Mouse (Mus musculus): ENCODE results near the gene Cntnap5c. TPM values are rescaled to one million over a fixed set of nuclear protein-coding genes. Genes with fewer than 3 reads are reported as not detected.

The Cntnap5c gene
- polyA plus RNA-seq (2015; fragmentation: Nextera tagmentation; extraction: Ambion mirVana) = not detected in 2 replicates

DNA sequence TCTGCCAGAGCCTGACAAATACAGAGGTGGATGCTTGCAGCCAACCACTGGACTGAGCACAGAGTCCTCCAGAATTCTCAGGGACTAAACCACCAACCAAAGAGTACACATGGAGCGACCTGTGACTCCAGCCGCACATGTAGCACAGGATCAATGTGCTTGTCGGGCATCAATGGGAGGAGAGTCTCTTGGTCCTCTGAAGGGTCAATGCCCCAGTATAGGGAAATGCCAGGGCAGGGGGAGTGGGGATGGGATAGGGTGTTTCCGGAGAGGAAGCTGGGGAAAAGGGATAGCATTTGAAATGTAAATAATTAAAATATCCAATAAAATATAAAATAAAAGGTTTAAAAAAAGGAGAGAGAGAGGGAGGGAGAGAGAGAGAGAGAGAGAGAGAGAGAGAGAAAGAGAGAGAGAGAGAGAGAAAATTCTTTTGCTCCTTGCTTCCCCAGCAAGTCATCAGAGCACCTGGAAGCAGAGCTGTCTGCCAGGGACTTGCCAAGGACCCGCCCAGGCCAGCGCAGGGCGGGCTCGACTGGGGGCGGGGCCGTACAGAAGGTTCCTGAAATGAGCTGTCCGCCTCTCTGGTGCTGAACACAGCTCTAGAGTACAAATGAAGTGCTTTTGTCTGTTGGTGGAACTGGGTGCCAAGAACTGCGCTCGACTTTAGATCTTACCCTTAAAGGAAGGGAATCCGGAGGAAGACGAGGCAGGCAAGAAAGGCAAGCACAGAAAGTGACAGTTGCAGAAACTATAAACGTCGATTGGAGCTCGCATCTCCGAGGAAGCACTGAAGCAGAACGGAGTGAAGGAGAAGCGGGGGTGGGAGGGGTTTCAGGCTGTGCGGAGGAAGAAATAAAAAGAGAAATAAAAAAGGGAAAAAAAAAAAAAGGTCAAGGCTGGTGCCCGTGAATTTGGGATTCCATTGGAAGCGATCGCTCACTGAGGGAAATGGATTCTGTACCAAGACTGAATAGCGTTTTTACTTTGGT is at the start of gene Cntnap5c:
TSS of gene Cntnap5c (plus strand) at position 949 of the 989 bp plus-strand sequence.
- Histone ChIP-seq H3K27me3 (replicated peaks) (no peaks in the 10 kb centered on the region), H3K9me3 (no peaks in the 10 kb centered on the region), H3K4me2 (replicated peaks) (no peak within 1 kb of the TSS), H3K9ac (no peak within 1 kb of the TSS), H3K36me3 (no peaks in the 10 kb centered on the region), H3K27ac (no peak within 1 kb of the TSS), H3K4me3 (replicated peaks) (no peak within 1 kb of the TSS), H3K4me1 (replicated peaks) (no peaks in the 10 kb centered on the region)
- WGBS = 19% methylated on average over 26 of the region's 26 CpGs
- ATAC-seq = peak; percentile 98

DNA sequence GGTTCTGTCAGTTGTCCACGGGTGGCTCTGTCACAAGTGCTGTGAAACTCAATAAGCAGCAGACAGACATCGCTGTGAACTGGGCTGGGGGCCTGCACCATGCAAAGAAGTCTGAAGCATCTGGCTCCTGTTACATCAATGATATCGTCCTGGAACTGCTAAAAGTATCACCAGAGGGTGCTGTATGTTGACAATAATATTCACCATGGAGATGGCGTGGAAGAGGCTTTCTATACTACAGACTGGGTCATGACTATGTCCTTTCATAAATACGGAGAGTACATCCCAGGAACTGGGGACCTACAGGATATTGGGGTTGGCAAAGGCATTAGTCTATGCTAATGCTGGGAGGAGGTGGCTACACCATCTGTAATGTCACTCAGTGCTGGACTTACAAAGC is 27.3 kb upstream of the Cntnap5c start, which contains the start of gene Gm21834:
TSS of gene Gm21834 (minus strand) at position 101 of the 400 bp plus-strand sequence.
- Histone ChIP-seq H3K4me1 (replicated peaks) (no peaks in the 10 kb centered on the region), H3K27ac (no peak within 1 kb of the TSS), H3K36me3 (no peaks in the 10 kb centered on the region), H3K4me3 (replicated peaks) (no peak within 1 kb of the TSS), H3K9ac (no peak within 1 kb of the TSS), H3K4me2 (replicated peaks) (no peak within 1 kb of the TSS), H3K27me3 (replicated peaks) (no peaks in the 10 kb centered on the region), H3K9me3 (no peaks in the 10 kb centered on the region)
- WGBS = 76% methylated on average over 5 of the region's 5 CpGs
- no peak for ATAC-seq

DNA sequence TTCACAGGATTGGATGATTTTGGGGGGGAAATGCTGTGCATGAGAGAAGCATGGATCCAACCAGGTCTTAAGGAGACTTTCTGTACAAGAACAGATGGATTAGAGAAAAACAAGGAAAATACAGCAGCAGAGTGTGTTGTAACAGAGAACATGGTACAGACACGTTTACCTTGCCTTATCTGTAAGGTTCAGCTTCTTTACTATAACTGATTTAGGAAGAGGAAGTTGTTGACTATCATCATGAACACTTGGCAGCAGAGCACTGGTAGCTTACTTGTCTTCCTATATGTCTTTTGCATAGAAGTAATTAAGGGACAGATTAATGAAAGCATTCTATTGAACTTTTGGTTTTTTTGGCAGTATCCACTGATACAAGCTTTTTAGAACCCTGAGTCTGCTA is 11.3 kb upstream of the Cntnap5c start:
- no peak overlapping the region for H3K9ac ChIP-seq
- 66% methylated on average over 1 of the region's 1 CpGs for WGBS
- no peaks in the 10 kb centered on the region for H3K9me3 ChIP-seq
- no peaks in the 10 kb centered on the region for H3K36me3 ChIP-seq
- no peak overlapping the region for H3K27ac ChIP-seq
- no peak overlapping the region for H3K4me3 ChIP-seq (replicated peaks)
- no peaks in the 10 kb centered on the region for H3K4me1 ChIP-seq (replicated peaks)
- no peak overlapping the region for H3K4me2 ChIP-seq (replicated peaks)
- no peaks in the 10 kb centered on the region for H3K27me3 ChIP-seq (replicated peaks)
- no peak for ATAC-seq

DNA sequence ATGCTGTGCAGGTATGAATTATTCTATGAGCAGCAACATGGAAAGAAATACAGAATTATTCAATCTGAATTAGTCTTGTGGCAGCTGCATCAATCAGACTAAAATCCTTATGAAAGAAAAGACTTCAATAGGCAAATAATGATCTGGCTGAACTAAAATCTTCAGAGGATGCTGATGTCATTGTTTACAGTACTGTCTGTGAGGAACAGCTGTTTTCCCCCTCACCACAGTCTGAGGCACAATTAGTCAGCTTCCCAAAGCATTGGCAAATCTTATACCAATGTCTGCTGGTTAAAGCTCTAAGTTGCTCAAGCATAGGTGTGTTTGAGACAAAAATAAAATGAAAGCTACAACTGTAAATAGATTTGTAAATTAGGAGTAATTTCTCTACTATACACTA is 2.1 kb upstream of the Cntnap5c start:
- H3K4me1 ChIP-seq (replicated peaks) = no peaks in the 10 kb centered on the region
- no peaks in the 10 kb centered on the region for H3K27me3 ChIP-seq (replicated peaks)
- no peak overlapping the region for H3K4me3 ChIP-seq (replicated peaks)
- H3K27ac ChIP-seq = no peak overlapping the region
- no peaks in the 10 kb centered on the region for H3K9me3 ChIP-seq
- no peaks in the 10 kb centered on the region for H3K36me3 ChIP-seq
- H3K4me2 ChIP-seq (replicated peaks) = no peak overlapping the region
- ATAC-seq = no peak
- H3K9ac ChIP-seq = no peak overlapping the region

DNA sequence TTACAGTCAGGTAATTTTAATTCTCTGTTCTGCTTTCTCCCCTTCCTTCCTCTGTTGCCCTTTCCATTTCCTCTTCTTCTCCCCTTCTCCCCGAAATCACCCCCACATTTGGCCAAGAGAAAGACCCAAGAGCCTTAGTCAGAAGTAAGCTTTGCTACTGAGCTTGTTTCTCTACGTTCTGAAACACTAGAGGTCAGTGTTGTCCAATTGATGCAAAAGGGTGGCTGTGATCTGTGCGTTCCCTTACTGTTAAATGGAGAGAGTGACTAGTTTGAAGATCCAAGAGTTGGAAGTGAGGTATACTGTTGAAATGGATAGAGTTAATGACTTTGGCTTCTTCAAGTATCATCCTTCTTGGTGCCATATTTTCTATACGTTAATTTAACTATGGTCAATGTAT is 1.5 kb downstream of the Cntnap5c start:
- no peaks in the 10 kb centered on the region for H3K4me1 ChIP-seq (replicated peaks)
- H3K9me3 ChIP-seq = no peaks in the 10 kb centered on the region
- ATAC-seq = no peak
- H3K4me2 ChIP-seq (replicated peaks) = no peak overlapping the region
- H3K9ac ChIP-seq = no peak overlapping the region
- H3K27me3 ChIP-seq (replicated peaks) = no peaks in the 10 kb centered on the region
- H3K4me3 ChIP-seq (replicated peaks) = no peak overlapping the region
- 18% methylated on average over 4 of the region's 4 CpGs for WGBS
- H3K36me3 ChIP-seq = no peaks in the 10 kb centered on the region
- H3K27ac ChIP-seq = no peak overlapping the region

DNA sequence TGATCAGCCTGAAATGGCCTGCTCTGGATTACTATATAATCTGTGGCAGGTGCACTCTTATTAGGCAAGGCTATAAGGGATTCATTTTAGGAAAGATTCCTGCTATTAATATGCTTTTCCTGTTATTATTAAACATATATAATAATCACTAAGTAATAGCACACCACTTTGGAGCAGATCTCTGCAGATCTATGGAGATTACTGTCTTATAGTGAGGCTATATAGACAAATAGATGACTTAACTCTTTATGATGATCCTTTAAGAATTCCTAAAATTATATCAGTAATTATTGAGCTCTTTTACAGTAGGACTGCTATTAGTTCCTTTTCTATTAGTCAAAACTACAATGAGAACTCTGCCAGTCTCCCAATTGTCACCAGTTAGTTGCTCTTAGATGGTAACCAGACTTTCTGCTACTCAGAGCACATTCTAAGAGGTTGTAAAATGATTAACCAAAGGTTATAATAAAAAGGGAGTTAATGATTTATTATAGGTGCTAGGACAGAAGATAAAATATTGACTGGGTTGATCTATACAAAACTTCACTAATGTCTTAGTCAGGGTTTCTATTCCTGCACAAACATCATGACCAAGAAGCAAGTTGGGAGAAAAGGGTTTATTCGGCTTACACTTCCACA is 18.9 kb downstream of the Cntnap5c start:
- Histone ChIP-seq H3K9me3 (no peaks in the 10 kb centered on the region; the same call in 1 of the 2 replicates), H3K4me3 (replicated peaks) (no peak overlapping the region), H3K4me2 (replicated peaks) (no peak overlapping the region), H3K9ac (no peak overlapping the region), H3K36me3 (no peaks in the 10 kb centered on the region), H3K27ac (no peak overlapping the region), H3K27me3 (replicated peaks) (no peaks in the 10 kb centered on the region), H3K4me1 (replicated peaks) (no peaks in the 10 kb centered on the region)
- WGBS = 61% methylated on average over 1 of the region's 1 CpGs
- peak; percentile 83 for ATAC-seq

DNA sequence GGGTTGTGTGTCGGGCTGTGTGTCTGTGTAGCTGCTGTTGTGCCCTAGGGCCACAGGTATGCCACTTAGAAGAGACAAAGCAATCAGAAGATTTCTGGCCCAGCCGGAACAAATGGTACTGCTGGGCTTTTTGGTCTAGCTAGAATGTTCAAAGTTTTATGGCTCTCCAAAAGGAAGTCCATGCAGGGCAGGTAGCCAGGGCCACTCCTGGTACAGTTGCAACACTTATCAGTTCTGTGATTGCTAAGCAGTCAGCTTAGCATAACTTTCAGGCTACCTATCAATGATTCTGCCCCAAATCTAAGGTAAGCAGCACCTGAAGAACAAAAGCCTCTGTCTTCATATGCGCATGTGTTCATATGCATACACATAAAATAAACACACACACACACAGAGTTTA is 26.0 kb downstream of the Cntnap5c start:
- Histone ChIP-seq H3K36me3 (no peaks in the 10 kb centered on the region), H3K27ac (peak overlapping the region; percentile 66), H3K4me3 (replicated peaks) (no peak overlapping the region), H3K9ac (no peak overlapping the region), H3K9me3 (no peaks in the 10 kb centered on the region), H3K27me3 (replicated peaks) (no peaks in the 10 kb centered on the region), H3K4me1 (replicated peaks) (no peaks in the 10 kb centered on the region), H3K4me2 (replicated peaks) (no peak overlapping the region)
- ATAC-seq = peak; percentile 80
- WGBS = 68% methylated on average over 3 of the region's 3 CpGs

DNA sequence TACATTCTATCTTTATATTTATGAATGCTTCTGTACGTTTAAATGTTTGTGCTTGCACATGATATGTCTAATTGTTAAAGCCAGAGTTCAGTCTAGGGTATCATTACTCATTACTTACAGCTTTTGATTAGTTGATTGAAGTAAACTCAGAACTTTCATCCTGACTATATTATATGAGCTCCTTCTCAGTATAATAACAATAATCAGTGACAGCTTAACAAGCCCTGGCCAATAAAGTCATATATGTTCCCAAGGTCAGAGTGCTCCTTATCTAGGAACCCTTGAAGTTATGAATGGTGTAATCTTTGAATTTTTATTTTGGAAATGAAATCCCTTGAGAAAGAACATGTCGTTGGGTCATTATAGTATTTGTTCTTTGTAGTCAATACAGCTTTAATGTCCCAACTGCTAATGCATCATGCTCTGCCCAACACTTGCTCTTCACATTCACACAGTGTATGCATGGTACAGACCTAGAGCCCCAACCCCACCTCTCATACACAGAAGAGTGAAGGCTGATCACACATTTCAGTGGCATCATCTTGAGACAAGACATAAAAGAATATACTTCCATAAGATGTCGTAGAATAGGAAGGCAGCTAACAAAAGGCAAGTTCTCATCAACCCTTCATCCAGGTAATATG is 27.4 kb downstream of the Cntnap5c start:
- ATAC-seq = peak; percentile 84
- Histone ChIP-seq H3K27ac (no peak overlapping the region), H3K27me3 (replicated peaks) (no peaks in the 10 kb centered on the region), H3K4me2 (replicated peaks) (no peak overlapping the region), H3K4me1 (replicated peaks) (no peaks in the 10 kb centered on the region), H3K9me3 (no peaks in the 10 kb centered on the region), H3K4me3 (replicated peaks) (no peak overlapping the region), H3K36me3 (no peaks in the 10 kb centered on the region), H3K9ac (no peak overlapping the region)
- 59% methylated on average over 3 of the region's 3 CpGs for WGBS

DNA sequence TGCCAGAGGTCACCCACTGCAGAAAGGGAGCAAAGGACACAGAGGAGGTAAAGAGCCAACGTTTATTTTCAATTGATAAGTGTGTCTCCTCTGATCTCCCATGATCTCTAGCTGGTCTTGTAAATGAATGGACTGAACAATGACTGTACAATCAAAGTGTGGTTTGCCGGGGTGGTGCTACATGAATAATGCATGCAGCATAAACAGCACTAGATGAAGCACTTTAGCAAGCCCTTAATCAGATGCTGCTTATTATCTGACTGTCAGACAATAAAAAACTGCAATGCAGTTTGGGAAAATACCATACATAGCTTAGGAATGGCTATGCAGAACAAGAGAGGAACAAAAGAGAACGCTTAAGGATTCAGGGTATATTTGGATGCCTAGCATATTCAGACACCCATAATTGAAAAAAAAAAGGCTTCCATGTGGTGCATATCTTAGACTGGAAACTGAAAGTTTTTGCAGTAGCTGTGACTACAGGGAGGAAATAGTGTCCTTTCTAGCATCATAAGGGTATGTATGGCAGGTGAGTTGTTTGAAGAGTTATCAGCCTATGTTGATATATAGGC is 30.1 kb downstream of the Cntnap5c start:
- H3K4me3 ChIP-seq (replicated peaks) = no peak overlapping the region
- no peaks in the 10 kb centered on the region for H3K27me3 ChIP-seq (replicated peaks)
- ATAC-seq = no peak
- WGBS = 64% methylated on average over 3 of the region's 3 CpGs
- no peaks in the 10 kb centered on the region for H3K4me1 ChIP-seq (replicated peaks)
- no peak overlapping the region for H3K9ac ChIP-seq
- H3K4me2 ChIP-seq (replicated peaks) = no peak overlapping the region
- no peaks in the 10 kb centered on the region for H3K9me3 ChIP-seq
- H3K27ac ChIP-seq = no peak overlapping the region
- no peaks in the 10 kb centered on the region for H3K36me3 ChIP-seq

DNA sequence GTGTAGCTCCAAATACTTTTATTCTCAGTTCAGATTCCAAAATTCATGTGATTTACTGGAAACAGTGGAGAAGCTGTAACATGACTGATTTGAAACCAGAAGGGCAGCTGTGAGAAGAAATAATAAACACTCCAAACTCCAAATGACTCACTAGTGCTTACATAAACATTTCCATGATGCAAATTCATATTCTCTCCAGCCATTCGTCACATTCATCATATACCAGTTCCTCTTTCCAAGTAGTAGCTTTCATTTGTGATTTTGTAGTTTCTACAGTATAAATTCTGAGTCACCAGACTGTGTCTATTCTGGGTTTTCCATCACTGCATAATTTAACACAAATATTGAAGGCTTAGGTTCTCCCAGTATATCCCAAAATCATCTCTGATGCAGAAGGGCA is 31.8 kb downstream of the Cntnap5c start:
- H3K27me3 ChIP-seq (replicated peaks) = no peaks in the 10 kb centered on the region
- no peaks in the 10 kb centered on the region for H3K4me1 ChIP-seq (replicated peaks)
- no peak for ATAC-seq
- no peaks in the 10 kb centered on the region for H3K9me3 ChIP-seq
- no peak overlapping the region for H3K4me2 ChIP-seq (replicated peaks)
- no peak overlapping the region for H3K4me3 ChIP-seq (replicated peaks)
- H3K36me3 ChIP-seq = no peaks in the 10 kb centered on the region
- H3K9ac ChIP-seq = no peak overlapping the region
- H3K27ac ChIP-seq = no peak overlapping the region
- WGBS = 80% methylated on average over 1 of the region's 1 CpGs

DNA sequence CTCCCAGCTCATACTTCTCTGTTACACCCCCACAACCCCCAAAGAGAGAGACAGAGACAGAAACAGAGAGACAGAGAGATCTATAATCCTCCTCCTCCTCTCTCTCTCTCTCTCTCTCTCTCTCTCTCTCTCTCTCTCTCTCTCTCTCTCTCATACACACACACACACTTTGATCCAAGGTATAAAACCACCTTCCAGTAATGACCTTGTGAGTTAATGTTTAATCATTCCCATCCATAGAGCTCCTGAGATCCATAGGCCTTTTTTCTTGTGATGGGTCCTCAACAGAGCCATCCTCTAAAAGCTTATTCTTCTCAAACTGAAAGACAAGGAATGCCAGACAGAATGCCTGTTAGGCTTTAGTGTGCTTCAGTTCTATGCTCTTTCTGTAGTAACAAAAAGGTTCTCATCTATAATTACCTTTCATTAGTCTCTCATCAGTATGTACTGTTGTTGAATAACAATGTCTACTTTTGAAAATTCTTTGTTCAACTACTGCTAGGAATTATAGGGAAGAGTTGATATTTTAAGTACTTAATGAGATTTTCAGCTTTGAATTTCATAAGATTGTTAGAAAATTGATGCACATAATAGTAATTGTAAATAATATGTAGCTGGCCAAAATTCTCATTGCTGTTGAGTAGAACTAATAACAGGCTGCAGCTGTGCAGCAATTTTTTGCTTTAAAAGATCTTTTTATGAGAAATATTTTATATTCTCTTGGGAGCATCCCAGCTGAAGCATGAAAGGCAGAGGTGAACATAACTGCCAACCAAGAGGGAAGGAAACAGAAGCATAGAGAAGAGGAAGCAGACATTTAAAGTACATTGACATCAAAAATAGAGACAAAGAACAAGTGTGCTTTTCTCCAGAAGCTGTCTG is 68.0 kb downstream of the Cntnap5c start:
- Histone ChIP-seq H3K9ac (no peak overlapping the region), H3K9me3 (no peaks in the 10 kb centered on the region), H3K4me1 (replicated peaks) (no peaks in the 10 kb centered on the region), H3K4me3 (replicated peaks) (no peak overlapping the region), H3K27me3 (replicated peaks) (no peaks in the 10 kb centered on the region), H3K27ac (no peak overlapping the region), H3K36me3 (no peaks in the 10 kb centered on the region), H3K4me2 (replicated peaks) (no peak overlapping the region)
- ATAC-seq = peak; percentile 74
